Comparison of ENCODE assay signal across 9 mouse cellular contexts in genomic region chr4:150193915-150194314, GRCm38 (mm10). TPM values are rescaled to one million over a fixed set of nuclear protein-coding genes. Genes with fewer than 3 reads are reported as not detected.
A peak's percentile ranks its signal among the peaks of the same experiment; 100 is the strongest.
DNase-seq lines count a peak whose midpoint lies in the region; ATAC-seq and TF ChIP-seq lines count a peak whose summit lies in the region.
"Had no signal": no experiment of that assay in that cellular context is flagged by ENCODE, and none has a peak within 500 bp of the region (broad histone marks: within the 10 kb centered on the region; RNA-seq: fewer than 3 reads in every experiment).

No protein-coding gene starts in this region.

- no peak overlapping the region for H3K9ac ChIP-seq in kidney, postnatal 0 days (ENCODE audit: low read depth, low read length)
- H3K9ac ChIP-seq in kidney, embryonic 16.5 days (replicated peaks; ENCODE audit: low read length) = no peak overlapping the region
- H3K9ac ChIP-seq: neural tube, embryonic 13.5 days had no signal

- H3K4me2 ChIP-seq in kidney, postnatal 0 days (ENCODE audit: low read length) = no peak overlapping the region
- no peak overlapping the region for H3K4me2 ChIP-seq in kidney, embryonic 16.5 days (replicated peaks; ENCODE audit: low read depth, low read length)
- H3K4me2 ChIP-seq: neural tube, embryonic 13.5 days had no signal

- DNase-seq in cerebellum, adult 11 months = peak; percentile 10
- DNase-seq in cerebellum, adult 9-11 months = no peak
- peak; percentile 57 for DNase-seq in kidney, postnatal 0 days (ENCODE audit: low spot score)
- DNase-seq in G1E (ENCODE audit: low spot score) = no peak
- DNase-seq in embryo, embryonic 9.5 days (ENCODE audit: extremely low spot score) = peak; percentile 61
- DNase-seq in lung, postnatal 36 days = peak; percentile 65
- DNase-seq in thymus, postnatal 10 days (ENCODE audit: low spot score in 2 of 2) = peak; percentile 23 to 69

- no peaks in the 10 kb centered on the region for H3K36me3 ChIP-seq in kidney, postnatal 0 days (ENCODE audit: insufficient read depth, low read length)
- no peaks in the 10 kb centered on the region for H3K36me3 ChIP-seq in kidney, embryonic 16.5 days (ENCODE audit: insufficient read depth, low read length)
- H3K36me3 ChIP-seq in G1E (replicated peaks) = no peaks in the 10 kb centered on the region
- H3K36me3 ChIP-seq: neural tube, embryonic 13.5 days had no signal

- ATAC-seq in kidney, postnatal 0 days (replicated peaks; ENCODE audit: low FRiP score, low read depth) = no peak
- no peak for ATAC-seq in kidney, embryonic 16.5 days (ENCODE audit: low FRiP score, low TSS enrichment)
- no peak; the same call in 1 of the 2 replicates for ATAC-seq in G1E (ENCODE audit: extremely low read depth, insufficient number of reproducible peaks, low FRiP score, poor library complexity, severe bottlenecking)

- no peak overlapping the region for H3K4me3 ChIP-seq in kidney, postnatal 0 days (replicated peaks; ENCODE audit: low read depth, low read length)
- H3K4me3 ChIP-seq in kidney, embryonic 16.5 days (ENCODE audit: low read length) = no peak overlapping the region
- no peak overlapping the region for H3K4me3 ChIP-seq in G1E (ENCODE audit: low read depth, low read length)
- H3K4me3 ChIP-seq: neural tube, embryonic 13.5 days had no signal

- no peaks in the 10 kb centered on the region for H3K27me3 ChIP-seq in kidney, postnatal 0 days (ENCODE audit: insufficient read depth, low read length)
- H3K27me3 ChIP-seq in kidney, embryonic 16.5 days (ENCODE audit: insufficient read depth, low read length) = no peaks in the 10 kb centered on the region
- peaks cover 34% of the 10 kb centered on the region for H3K27me3 ChIP-seq in G1E (ENCODE audit: insufficient read depth, low read length)
- H3K27me3 ChIP-seq: neural tube, embryonic 13.5 days had no signal

- no peaks in the 10 kb centered on the region for H3K4me1 ChIP-seq in kidney, postnatal 0 days (replicated peaks; ENCODE audit: insufficient read depth, low read length)
- no peaks in the 10 kb centered on the region for H3K4me1 ChIP-seq in kidney, embryonic 16.5 days (ENCODE audit: insufficient read depth, low read length)
- peaks cover 5% of the 10 kb centered on the region; the same call in 1 of the 2 replicates for H3K4me1 ChIP-seq in G1E (ENCODE audit: insufficient read depth, low read depth, low read length)
- H3K4me1 ChIP-seq: neural tube, embryonic 13.5 days had no signal

- no peaks in the 10 kb centered on the region for H3K9me3 ChIP-seq in kidney, postnatal 0 days (replicated peaks; ENCODE audit: low read length)
- no peaks in the 10 kb centered on the region for H3K9me3 ChIP-seq in kidney, embryonic 16.5 days (ENCODE audit: low read length)
- no peaks in the 10 kb centered on the region for H3K9me3 ChIP-seq in G1E (replicated peaks)
- H3K9me3 ChIP-seq: neural tube, embryonic 13.5 days had no signal

- peak; percentile 86 for TF ChIP-seq CTCF in kidney, postnatal 0 days (IDR thresholded peaks at IDR 0.05; ENCODE audit: low read depth)
- peak; percentile 82 for TF ChIP-seq CTCF in G1E (IDR thresholded peaks at IDR 0.05; ENCODE audit: low read depth, low read length)

- WGBS in kidney, postnatal 0 days = 53% methylated on average over 1 of the region's 1 CpGs
- WGBS in kidney, embryonic 16.5 days = 55% methylated on average over 1 of the region's 1 CpGs

- no peak overlapping the region for H3K27ac ChIP-seq in kidney, postnatal 0 days
- no peak overlapping the region for H3K27ac ChIP-seq in kidney, embryonic 16.5 days (ENCODE audit: low read length)
- H3K27ac ChIP-seq: neural tube, embryonic 13.5 days had no signal

RNA-seq across cellular contexts. Expression of gene Car6, which starts 7.2 kb away (rescaled TPM):
- not detected in 2 replicates for polyA plus RNA-seq in kidney, postnatal 0 days (2015; fragmentation: Nextera tagmentation; extraction: Ambion mirVana)
- 0.29 TPM in 1 of 2 replicates, not detected in the other for polyA plus RNA-seq in kidney, embryonic 16.5 days (2015; fragmentation: Nextera tagmentation; extraction: Ambion mirVana)
- total RNA-seq in G1E (2014; fragmentation: Nextera tagmentation) (not detected in 2 replicates), G1E (2017) (not detected in 2 replicates)
- not detected in 2 replicates for polyA plus RNA-seq in G1E (2012)
- polyA plus RNA-seq: neural tube, embryonic 13.5 days had no signal

RNA-seq across cellular contexts. Expression of gene Eno1, which starts 42.6 kb away (rescaled TPM):
- 1,062 and 1,157 TPM in 2 replicates for polyA plus RNA-seq in kidney, postnatal 0 days (2015; fragmentation: Nextera tagmentation; extraction: Ambion mirVana)
- polyA plus RNA-seq in kidney, embryonic 16.5 days (2015; fragmentation: Nextera tagmentation; extraction: Ambion mirVana) = 1,990 and 2,045 TPM in 2 replicates
- total RNA-seq in G1E (2014; fragmentation: Nextera tagmentation) (705 and 806 TPM in 2 replicates), G1E (2017) (688 and 864 TPM in 2 replicates)
- 1,261 and 1,939 TPM in 2 replicates for polyA plus RNA-seq in G1E (2012)

RNA-seq across cellular contexts. Expression of gene Slc2a7, which starts 45.1 kb away (rescaled TPM):
- polyA plus RNA-seq in kidney, postnatal 0 days (2015; fragmentation: Nextera tagmentation; extraction: Ambion mirVana) = not detected in 2 replicates
- not detected in 2 replicates for polyA plus RNA-seq in kidney, embryonic 16.5 days (2015; fragmentation: Nextera tagmentation; extraction: Ambion mirVana)
- 0.68 TPM in 1 of 2 replicates, not detected in the other for total RNA-seq in G1E (2014; fragmentation: Nextera tagmentation)
- total RNA-seq in G1E (2017) = 0.22 TPM in 1 of 2 replicates, not detected in the other
- not detected in 2 replicates for polyA plus RNA-seq in G1E (2012)
- polyA plus RNA-seq: neural tube, embryonic 13.5 days had no signal

Comparison
In these comparisons a context has a peak if more than half of its experiments do, and no peak if none do; other contexts are left out.
1. DNase-seq: peak in cerebellum, adult 11 months (single experiment), kidney, postnatal 0 days (single experiment), embryo, embryonic 9.5 days (single experiment), lung, postnatal 36 days (single experiment) and thymus, postnatal 10 days (2 of 2); none in cerebellum, adult 9-11 months (single experiment) and G1E (single experiment).